Mouse (Mus musculus): ENCODE measurements around the gene 1700013G24Rik. TPM values are rescaled to one million over a fixed set of nuclear protein-coding genes. Genes with fewer than 3 reads are reported as not detected.

1700013G24Rik gene
- polyA plus RNA-seq, 1 experiment: not detected

- 53% methylated on average over 6 of the region's 6 CpGs for WGBS
- no peaks in the 10 kb centered on the region for H3K36me3 ChIP-seq (ENCODE audit: control insufficient read depth, insufficient read depth, low read length)
- no peaks in the 10 kb centered on the region for H3K27me3 ChIP-seq (ENCODE audit: control insufficient read depth, insufficient read depth, low read length)
- peaks cover 61% of the 10 kb centered on the region for H3K4me1 ChIP-seq (ENCODE audit: control insufficient read depth, insufficient read depth, insufficient read length, low read length)
- no peak for TF ChIP-seq POLR2A (IDR thresholded peaks at IDR 0.05; ENCODE audit: low read depth, low read length)
- no peak for TF ChIP-seq CTCF (IDR thresholded peaks at IDR 0.05; ENCODE audit: extremely low read depth, insufficient read length, insufficient replicate concordance, low read depth, low read length)
- H3K27ac ChIP-seq (ENCODE audit: insufficient read depth, low read depth, low read length): peak overlapping the region; percentile 89
- H3K4me3 ChIP-seq (ENCODE audit: low read depth, low read length): no peak overlapping the region
These were observed 24.5 kb downstream of the 1700013G24Rik start for GRCm38 (mm10) chr4:137477611-137478010.

GRCm38 (mm10) chr4:137478306-137478705, 25.2 kb downstream of the 1700013G24Rik start:
- H3K4me1 ChIP-seq (ENCODE audit: control insufficient read depth, insufficient read depth, insufficient read length, low read length): peaks cover 61% of the 10 kb centered on the region
- H3K36me3 ChIP-seq (ENCODE audit: control insufficient read depth, insufficient read depth, low read length): no peaks in the 10 kb centered on the region
- H3K27ac ChIP-seq (ENCODE audit: insufficient read depth, low read depth, low read length): no peak overlapping the region
- no peaks in the 10 kb centered on the region for H3K27me3 ChIP-seq (ENCODE audit: control insufficient read depth, insufficient read depth, low read length)
- WGBS: 71% methylated on average over 5 of the region's 5 CpGs
- TF ChIP-seq CTCF (IDR thresholded peaks at IDR 0.05; ENCODE audit: extremely low read depth, insufficient read length, insufficient replicate concordance, low read depth, low read length): no peak
- TF ChIP-seq POLR2A (IDR thresholded peaks at IDR 0.05; ENCODE audit: low read depth, low read length): no peak
- no peak overlapping the region for H3K4me3 ChIP-seq (ENCODE audit: low read depth, low read length)

GRCm38 (mm10) chr4:137479757-137480156, 26.7 kb downstream of the 1700013G24Rik start:
- 19% methylated on average over 6 of the region's 6 CpGs for WGBS
- no peak overlapping the region for H3K4me3 ChIP-seq (ENCODE audit: low read depth, low read length)

GRCm38 (mm10) chr4:137480191-137480992, 27.3 kb downstream of the 1700013G24Rik start:
- H3K36me3 ChIP-seq (ENCODE audit: control insufficient read depth, insufficient read depth, low read length): no peaks in the 10 kb centered on the region
- H3K27me3 ChIP-seq (ENCODE audit: control insufficient read depth, insufficient read depth, low read length): no peaks in the 10 kb centered on the region
- TF ChIP-seq POLR2A (IDR thresholded peaks at IDR 0.05; ENCODE audit: low read depth, low read length) (no peak), CTCF (IDR thresholded peaks at IDR 0.05; ENCODE audit: extremely low read depth, insufficient read length, insufficient replicate concordance, low read depth, low read length) (no peak)
- peak overlapping the region; percentile 52 for H3K27ac ChIP-seq (ENCODE audit: insufficient read depth, low read depth, low read length)
- 24% methylated on average over 19 of the region's 19 CpGs for WGBS
- peaks cover 65% of the 10 kb centered on the region for H3K4me1 ChIP-seq (ENCODE audit: control insufficient read depth, insufficient read depth, insufficient read length, low read length)
- no peak overlapping the region for H3K4me3 ChIP-seq (ENCODE audit: low read depth, low read length)

More at GRCm38 (mm10) chr4:137479757-137480156, 26.7 kb downstream of the 1700013G24Rik start:
- H3K27ac ChIP-seq (ENCODE audit: insufficient read depth, low read depth, low read length): no peak overlapping the region
- H3K36me3 ChIP-seq (ENCODE audit: control insufficient read depth, insufficient read depth, low read length): no peaks in the 10 kb centered on the region
- H3K4me1 ChIP-seq (ENCODE audit: control insufficient read depth, insufficient read depth, insufficient read length, low read length): peaks cover 65% of the 10 kb centered on the region
- no peaks in the 10 kb centered on the region for H3K27me3 ChIP-seq (ENCODE audit: control insufficient read depth, insufficient read depth, low read length)
- TF ChIP-seq CTCF (IDR thresholded peaks at IDR 0.05; ENCODE audit: extremely low read depth, insufficient read length, insufficient replicate concordance, low read depth, low read length) (no peak), POLR2A (IDR thresholded peaks at IDR 0.05; ENCODE audit: low read depth, low read length) (no peak)

GRCm38 (mm10) chr4:137480993-137481340, 27.9 kb downstream of the 1700013G24Rik start:
- WGBS: 4% methylated on average over 1 of the region's 1 CpGs
- TF ChIP-seq POLR2A (IDR thresholded peaks at IDR 0.05; ENCODE audit: low read depth, low read length) (no peak), CTCF (IDR thresholded peaks at IDR 0.05; ENCODE audit: extremely low read depth, insufficient read length, insufficient replicate concordance, low read depth, low read length) (no peak)
- H3K27me3 ChIP-seq (ENCODE audit: control insufficient read depth, insufficient read depth, low read length): no peaks in the 10 kb centered on the region
- no peaks in the 10 kb centered on the region for H3K36me3 ChIP-seq (ENCODE audit: control insufficient read depth, insufficient read depth, low read length)
- peaks cover 60% of the 10 kb centered on the region for H3K4me1 ChIP-seq (ENCODE audit: control insufficient read depth, insufficient read depth, insufficient read length, low read length)
- H3K4me3 ChIP-seq (ENCODE audit: low read depth, low read length): no peak overlapping the region
- H3K27ac ChIP-seq (ENCODE audit: insufficient read depth, low read depth, low read length): peak overlapping the region; percentile 52

- Histone ChIP-seq H3K4me3 (ENCODE audit: low read depth, low read length) (no peak overlapping the region), H3K36me3 (ENCODE audit: control insufficient read depth, insufficient read depth, low read length) (no peaks in the 10 kb centered on the region), H3K27ac (ENCODE audit: insufficient read depth, low read depth, low read length) (peak overlapping the region; percentile 52), H3K27me3 (ENCODE audit: control insufficient read depth, insufficient read depth, low read length) (no peaks in the 10 kb centered on the region), H3K4me1 (ENCODE audit: control insufficient read depth, insufficient read depth, insufficient read length, low read length) (peaks cover 57% of the 10 kb centered on the region)
- TF ChIP-seq CTCF (IDR thresholded peaks at IDR 0.05; ENCODE audit: extremely low read depth, insufficient read length, insufficient replicate concordance, low read depth, low read length): no peak
- WGBS: 21% methylated on average over 13 of the region's 13 CpGs
These were observed 28.4 kb downstream of the 1700013G24Rik start for GRCm38 (mm10) chr4:137481381-137482030.

- Histone ChIP-seq H3K27ac (ENCODE audit: insufficient read depth, low read depth, low read length) (peak overlapping the region; percentile 25; the same call in 1 of the 2 replicates), H3K27me3 (ENCODE audit: control insufficient read depth, insufficient read depth, low read length) (no peaks in the 10 kb centered on the region), H3K36me3 (ENCODE audit: control insufficient read depth, insufficient read depth, low read length) (no peaks in the 10 kb centered on the region), H3K4me3 (ENCODE audit: low read depth, low read length) (no peak overlapping the region), H3K4me1 (ENCODE audit: control insufficient read depth, insufficient read depth, insufficient read length, low read length) (peaks cover 48% of the 10 kb centered on the region)
- TF ChIP-seq POLR2A (IDR thresholded peaks at IDR 0.05; ENCODE audit: low read depth, low read length): no peak
- TF ChIP-seq CTCF (IDR thresholded peaks at IDR 0.05; ENCODE audit: extremely low read depth, insufficient read length, insufficient replicate concordance, low read depth, low read length): no peak
- WGBS: 11% methylated on average over 16 of the region's 16 CpGs
These were observed 30.8 kb downstream of the 1700013G24Rik start for GRCm38 (mm10) chr4:137483871-137484270.
